Mouse (Mus musculus) right cerebral cortex, adult 2 months (tissue): Measurements from ENCODE around the gene Mia3.
"Not testable (repeated sequence)": the region's sequence is repeated elsewhere in the genome, so short reads cannot be mapped to it uniquely, and the experiment has no call there.

Experiments
- DNase-seq, 2 experiments: peaks; one replicate each; pipeline ENCODE4 v3.0.0; 2021 to 2022; ENCODE audit warnings: low spot score in 2 of 2

The Mia3 gene

DNA sequence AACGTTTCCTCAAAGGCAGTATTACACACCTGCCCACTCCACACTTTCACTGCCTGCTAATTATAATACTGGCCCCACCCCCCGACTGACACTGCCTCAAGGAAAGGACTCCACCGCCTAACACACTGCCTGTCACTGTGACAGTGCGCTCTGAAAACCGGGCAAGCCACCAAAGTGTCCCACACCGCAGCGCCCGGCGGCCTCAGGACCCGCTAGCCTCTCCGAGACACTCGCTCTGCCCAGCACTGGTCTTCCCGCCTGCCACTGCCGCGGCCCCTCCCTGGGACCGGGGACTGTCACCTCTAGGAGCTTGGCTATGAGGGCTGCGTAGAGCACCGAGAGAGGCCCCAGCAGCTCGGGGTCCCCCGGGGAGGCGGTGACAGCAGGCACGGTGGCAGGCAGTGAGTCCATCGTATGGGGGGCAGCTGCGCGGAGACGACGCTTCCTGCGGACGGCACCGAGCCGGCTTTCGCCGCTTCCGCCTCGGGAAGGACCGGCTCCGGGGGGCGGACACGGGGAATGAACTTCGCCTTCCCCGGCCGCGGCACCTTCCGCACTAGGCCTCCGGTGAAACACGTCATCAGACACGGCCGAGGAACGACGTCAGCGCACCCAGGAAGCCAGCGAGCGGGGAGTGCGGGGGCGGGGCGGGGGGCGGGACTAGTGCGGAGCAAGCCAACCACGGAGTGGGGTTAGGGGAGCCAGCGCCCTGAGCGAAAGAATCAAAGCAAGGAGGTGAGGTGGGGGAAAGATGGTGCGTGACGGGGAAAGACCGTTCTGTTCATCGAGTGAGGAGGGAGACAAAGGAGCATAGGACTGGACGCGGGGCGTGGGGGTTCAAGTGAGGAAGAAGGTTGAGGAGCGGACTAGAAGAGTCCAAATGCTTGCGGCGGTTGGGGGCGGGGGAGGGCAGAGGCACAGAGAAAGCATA is 24.2 kb downstream of the Mia3 start:
- peak; percentile 88 to 90 for DNase-seq

DNA sequence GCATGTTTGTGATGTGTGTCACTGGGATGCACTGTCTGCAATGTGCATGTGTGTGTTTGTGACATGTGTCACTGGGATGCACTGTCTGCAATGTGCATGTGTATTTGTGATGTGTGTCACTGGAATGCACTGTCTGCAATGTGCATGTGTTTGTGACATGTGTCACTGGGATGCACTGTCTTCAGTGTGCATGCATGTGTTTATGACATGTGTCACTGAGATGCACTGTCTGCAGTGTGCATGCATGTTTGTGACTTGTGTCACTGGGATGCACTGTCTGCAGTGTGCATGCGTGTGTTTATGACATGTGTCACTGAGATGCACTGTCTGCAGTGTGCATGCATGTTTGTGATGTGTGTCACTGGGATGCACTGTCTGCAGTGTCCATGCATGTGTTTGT is 26.5 kb downstream of the Mia3 start:
- not testable (repeated sequence) for DNase-seq

DNA sequence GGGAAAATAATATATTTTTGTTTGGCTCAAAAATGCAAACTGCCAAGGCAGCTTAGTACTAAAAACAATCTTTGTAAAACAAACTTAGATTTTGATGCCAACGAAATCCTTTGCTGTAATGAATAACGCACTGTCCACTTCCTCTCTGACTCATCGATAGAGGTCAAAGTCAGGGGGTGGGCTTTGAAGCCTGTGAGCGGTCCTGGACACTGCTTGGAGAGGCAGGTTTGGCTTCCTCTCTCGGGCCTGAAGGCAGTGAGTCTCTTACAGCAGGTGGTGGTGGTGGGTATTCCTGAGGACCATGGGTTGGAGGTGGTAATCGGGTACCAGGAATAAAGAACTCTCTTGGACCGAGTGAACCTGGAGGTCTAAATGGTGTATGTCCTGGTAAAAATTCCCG is 42.2 kb downstream of the Mia3 start:
- no peak for DNase-seq

DNA sequence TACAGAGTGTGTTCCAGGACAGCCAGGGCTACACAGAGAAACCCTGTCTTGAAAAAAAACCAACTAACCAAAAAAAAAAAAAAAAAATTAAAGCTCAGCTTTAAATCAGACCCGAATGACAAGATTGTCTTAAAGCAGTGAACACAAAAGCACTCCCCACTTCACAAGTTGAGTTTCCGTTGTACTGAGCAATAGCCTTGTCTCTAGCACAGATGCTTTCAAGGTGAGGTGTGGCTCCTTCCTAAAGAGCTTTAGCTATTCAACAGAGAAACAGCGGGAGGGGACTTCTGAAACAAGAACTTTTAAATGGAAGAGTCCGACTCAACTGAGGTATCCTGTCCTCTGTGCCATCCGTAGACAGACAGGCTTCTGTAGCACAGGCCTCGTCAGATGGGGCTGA is 44.9 kb downstream of the Mia3 start:
- DNase-seq, result no peak

DNA sequence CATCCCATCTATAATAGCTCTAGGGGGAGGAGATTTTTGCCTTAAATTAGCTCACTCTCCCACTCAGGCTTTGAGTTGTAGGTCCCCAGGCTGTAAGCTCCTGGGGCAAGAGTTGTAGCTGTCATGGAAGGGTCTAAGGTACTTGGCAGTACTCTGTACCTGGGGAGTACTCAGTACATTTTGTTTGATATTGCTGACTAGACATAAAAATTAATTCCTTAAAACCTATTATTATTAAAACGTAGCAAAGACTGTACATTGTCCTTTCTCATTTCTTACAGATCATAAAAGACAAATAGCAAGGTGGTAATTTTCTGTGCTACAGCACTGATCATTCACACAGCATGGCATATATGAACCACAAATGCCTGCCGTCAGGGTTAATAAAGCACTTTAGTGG is 45.4 kb downstream of the Mia3 start:
- DNase-seq, result no peak

DNA sequence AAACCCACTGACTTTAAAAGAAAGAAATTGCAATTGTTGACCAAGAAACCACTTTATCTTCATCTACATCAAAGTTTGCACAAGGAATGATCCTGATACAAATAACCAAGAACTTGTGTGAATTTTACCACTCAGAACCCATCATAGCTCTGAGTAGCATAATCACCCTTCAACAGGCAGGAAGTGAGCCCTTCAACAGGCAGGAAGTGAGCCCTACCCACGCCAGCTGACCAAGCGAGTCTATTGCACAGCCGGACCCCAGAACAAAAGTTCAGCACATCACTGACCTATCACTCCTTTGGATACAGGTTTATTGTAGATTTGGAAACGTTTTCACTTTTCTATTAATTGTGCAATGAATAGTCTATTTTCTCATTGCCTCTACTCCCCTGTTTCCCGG is 46.9 kb downstream of the Mia3 start:
- DNase-seq, result not testable (repeated sequence)

DNA sequence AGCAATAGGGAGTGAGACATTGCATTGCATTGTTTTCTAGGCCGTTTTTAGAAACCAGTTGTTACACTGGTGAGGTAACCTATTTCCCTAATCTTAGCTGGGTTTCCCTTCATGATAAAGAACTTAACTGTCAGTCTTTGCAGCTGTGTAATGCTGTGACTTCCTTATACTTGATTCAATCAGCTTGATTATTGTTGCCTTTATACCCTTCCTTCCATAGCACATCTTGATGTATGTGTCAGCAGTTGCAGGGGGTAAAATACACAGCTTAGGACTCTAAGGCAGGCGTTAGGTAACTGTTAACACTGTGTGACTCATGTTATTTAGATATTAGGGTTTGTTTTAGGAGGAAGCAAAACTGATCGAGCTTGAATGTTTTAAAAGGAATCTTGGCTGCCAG is 48.6 kb downstream of the Mia3 start:
- no peak for DNase-seq

DNA sequence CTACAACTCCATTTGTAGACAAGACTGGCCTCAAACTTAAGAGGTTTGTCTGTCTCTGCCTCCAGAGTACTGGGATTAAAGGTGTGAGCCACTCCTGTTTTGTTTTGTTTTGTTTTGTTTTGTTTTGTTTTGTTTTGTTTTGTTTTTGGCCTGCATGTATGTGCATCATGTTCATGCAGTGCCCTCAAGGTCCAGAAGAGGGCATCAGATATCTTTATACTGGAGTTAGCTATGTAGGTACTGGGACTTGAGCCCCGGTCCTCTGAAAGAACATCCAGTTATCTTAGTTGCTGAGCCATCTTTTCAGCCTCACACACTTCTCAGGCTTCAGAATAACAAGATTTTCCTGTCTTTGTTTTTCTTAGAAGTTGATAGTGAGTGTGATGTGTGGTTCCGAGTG is 53.6 kb downstream of the Mia3 start:
- DNase-seq, result no peak

DNA sequence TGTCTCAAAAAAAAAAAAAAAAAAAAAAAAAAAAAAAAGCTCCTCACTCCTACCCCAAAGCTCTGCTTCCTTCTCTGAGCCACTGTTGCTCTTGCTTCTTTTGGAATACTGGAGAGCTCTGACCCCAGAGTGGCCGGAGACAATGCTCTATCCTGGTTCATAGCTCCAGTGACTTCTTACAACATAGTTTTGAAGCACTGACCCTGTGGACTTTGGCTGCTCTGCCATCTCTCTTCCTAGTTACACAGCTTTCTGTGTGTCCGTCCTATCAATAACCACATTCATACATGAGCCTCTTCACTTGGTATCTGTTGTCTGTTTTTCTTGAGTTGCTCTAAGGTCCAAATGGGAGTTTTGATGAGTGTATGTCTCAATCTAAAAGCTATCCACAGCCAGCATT is 57.3 kb downstream of the Mia3 start:
- DNase-seq, result no peak

DNA sequence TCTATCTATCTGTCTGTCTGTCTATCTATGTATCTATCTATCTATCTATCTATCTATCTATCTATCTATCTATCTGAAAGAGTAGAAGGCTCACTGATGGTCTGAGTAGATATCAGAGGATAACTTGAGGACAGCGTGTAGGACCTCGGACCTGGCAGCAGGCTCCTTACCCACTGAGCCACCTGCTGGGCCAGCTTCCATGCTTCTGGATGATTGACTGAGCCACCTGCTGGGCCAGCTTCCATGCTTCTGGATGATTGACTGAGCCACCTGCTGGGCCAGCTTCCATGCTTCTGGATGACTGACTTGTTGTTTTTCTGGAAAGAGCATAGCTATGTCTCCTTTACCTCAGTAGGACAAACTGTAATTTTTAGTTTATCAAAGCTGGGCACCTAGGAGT is 59.8 kb downstream of the Mia3 start:
- not testable (repeated sequence) for DNase-seq

DNA sequence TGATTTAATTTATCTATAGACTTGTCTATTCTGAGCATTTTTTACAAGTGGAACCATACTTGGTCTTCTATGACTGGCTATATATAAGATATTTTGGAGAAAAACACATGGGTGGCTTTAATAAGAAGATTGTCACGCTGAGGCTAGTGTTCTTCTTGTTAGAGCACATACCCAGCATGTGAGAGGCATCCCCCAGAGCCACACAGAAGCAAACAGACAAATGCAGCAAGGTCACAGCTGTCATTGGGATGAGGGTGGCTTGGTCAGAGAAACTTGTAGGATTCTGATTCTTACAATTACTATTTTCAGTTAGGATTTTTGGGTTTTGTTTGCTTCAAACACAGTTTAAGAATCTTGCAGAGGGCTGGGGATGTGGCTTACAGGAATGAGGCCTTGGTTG is 60.9 kb downstream of the Mia3 start:
- no peak for DNase-seq

DNA sequence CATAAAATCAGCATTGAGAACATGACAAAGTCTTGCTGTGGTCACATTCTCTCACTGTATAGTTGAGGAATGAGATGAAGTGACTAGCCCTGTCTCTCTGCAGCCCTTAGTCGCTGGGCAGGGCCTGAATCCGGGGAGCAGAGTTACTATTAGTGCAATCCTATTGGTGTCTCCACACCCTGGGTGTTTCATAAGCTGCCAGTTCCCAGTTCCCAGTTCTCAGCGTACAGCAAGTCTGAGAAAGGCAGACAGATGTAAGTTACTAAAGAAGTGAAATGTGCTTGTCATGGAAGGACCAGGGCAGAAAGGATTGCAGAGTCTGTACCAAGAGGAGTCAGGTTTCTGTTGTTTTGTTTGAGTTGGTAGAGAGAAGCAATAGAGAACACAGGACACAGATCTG is 61.8 kb downstream of the Mia3 start:
- DNase-seq, result no peak

DNA sequence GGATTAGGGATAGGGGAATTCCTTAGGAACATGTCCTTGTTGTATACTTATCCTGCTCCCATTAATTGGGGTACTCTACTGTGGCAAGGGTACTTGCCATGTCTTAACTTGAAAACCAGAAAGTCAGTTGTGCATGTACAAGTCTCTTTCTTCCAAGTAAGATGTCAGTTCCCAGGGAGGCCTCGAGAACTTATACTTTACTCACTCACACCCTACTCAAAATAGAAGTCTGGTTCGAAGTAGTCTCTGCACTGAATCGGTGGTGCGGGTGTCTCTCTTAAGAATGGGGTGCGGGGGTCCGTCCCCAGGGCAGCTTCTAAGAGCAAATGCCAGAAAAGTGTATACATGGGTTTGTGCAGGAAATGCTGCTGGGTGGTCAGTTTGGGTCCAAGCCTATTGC is 70.2 kb downstream of the Mia3 start:
- DNase-seq, result peak; percentile 96

DNA sequence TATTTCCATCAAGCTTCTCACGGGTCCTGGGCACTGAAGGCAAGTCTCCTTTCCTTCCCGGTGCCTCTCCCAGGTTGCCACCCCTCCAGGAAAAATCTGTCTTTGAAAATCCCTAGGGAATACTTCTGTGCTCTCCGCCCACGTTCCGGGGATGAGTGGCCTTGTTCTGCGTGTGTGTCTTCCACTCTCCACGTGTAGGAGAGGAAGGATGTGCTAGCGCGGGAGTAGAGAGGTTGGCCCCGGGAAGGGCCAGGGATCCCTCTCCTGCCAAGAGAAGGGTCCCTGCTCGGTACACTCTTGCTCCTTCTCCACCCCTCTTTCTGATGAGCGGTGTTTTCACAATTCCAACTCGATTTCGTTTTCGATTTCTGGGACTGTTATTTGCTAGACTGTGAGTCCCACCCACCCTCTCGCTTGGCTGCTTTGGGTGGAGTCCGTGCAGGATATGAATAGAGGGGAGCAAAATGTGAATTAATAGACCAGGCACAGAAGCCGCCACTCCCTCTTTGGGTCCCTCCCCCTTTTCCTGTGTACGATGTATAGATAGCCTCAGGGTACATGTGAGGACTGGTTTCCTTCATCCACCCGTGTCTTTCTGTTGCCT is 71.4 kb downstream of the Mia3 start:
- peak; percentile 29 to 75 for DNase-seq

DNA sequence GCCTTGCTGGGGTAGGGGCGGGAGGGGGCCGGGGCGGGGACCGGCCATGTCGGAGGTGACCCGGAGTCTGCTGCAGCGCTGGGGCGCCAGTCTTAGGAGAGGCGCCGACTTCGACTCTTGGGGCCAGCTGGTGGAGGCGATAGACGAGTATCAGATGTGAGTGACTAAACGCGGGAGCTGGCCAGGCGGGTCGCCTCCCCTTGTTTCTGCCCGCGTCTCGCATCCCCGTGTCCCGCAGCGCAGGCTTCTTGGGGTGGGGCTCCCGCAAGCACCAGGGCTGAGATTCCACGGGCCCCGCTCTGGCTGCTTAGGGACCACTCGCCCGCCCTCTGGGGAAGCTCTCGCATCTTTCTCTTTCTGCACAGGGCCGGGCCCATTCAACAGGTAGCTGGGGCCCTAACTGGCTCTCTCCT is 71.9 kb downstream of the Mia3 start:
- DNase-seq, result peak; percentile 44 to 46

DNA sequence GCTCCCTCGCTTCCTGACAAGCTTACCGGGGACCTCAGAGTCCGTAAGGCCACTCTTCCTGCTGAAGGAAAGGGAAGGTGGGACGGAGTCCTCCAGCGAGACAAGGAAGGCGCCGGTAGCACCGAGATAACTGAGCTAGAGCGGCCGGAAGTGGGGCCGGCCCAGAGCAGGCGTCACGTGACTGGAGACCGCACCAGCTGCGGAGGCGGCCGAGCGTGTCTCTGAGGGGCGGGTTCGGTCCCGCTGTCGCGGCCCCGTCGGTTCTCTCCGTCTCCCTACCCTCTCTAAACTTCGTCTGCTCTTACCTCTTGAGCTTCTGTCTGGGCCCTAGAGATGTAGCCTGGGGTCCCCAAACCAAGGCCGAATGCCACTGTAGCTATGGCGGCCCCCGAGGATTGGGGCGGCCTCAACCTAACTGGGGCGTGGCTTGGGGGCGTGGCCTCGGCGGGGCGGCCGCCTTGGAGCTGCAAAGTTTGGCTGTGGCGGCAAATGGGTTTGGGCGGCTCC is 72.4 kb downstream of the Mia3 start, which contains the start of gene Brox:
Gene Brox, minus strand, starts transcription at position 393 of the 507 bp plus-strand sequence.
- peak; percentile 89 to 94 for DNase-seq

DNA sequence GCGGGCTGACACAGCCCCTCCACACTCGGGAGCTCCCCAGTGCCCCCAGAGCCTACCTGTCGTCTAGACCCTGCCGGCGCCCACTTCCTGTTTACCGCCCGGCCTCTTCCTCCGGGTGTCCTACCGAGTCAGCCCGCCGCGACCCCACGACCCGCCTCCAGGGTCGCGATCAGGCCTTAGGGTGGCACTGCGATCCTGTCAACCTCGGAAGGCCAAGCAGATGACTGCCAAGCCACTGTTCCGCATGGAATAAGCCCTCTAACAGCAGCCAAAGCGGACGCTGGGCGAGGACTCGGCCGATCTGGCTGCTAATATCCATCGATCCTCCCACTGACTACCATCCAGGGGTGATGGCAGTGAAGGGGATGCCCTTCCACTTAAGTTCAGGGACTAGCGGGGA is 72.9 kb downstream of the Mia3 start, which contains the start of gene Aida:
Gene Aida, plus strand, starts transcription at position 126 of the 400 bp plus-strand sequence.
- peak in 1 of 2 experiments; percentile 36 for DNase-seq

DNA sequence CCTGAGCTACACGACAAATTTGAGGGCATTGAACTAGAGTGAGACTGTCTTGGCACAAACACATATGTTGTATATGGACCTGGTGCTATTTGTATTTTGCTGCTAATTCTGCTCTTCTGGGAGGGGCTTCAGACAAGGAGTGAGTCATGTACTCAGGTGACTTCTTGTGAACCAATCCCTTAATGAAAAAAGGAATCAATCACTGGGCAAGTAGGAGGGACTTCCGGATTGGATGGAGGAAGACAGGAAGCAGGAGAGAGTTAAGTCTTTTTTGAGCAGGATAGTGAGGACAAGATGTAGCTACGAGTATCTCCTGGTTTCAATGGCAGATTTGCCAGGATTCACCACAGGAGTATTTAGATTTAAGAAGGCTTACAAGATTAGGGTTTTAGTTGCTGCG is 79.8 kb downstream of the Mia3 start:
- DNase-seq, result no peak

DNA sequence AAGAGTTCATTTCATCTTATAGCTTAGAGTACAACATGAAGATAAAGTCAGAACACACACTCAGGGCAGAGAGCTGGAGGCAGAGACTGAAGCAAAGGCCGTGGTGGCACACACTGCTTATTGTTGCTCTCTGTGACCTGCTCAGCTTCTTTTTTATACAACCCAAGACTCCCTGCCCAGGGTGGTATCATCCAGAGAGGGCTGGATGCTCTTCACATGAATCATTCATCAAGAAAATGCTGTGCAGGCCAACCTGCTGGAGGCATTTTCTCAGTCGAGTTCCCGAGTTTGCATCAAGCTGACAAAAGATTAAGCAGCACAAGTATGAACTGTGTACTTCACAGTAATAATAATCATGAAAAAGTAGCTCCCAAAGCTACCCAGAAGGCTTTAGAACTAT is 81.0 kb downstream of the Mia3 start:
- DNase-seq, result no peak
